Mouse (Mus musculus): ENCODE results near the gene Serpina9.

Serpina9 gene

DNA sequence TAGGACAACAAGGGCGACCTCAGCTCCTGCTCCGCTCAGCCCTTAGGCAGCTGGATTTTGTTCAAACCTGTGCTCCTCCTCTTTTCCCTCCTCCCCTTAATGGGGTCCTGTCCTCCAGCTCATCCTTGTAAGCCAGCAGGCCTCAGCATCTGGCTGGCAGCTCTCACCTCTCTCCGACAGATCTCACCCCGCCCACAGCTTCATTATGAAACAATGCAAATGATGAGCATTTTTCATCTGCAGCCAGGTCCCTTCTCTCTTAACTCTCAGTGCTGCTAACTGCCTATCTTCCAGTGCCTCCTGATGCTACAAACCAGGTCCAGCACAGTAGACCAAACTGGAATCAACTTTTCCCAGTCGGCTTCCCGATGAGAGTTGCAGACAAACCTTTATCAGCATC, at the start of gene Serpina9:
TSS of gene Serpina9 (minus strand) at position 136 of the 400 bp plus-strand sequence.
- no peak for DNase-seq

DNA sequence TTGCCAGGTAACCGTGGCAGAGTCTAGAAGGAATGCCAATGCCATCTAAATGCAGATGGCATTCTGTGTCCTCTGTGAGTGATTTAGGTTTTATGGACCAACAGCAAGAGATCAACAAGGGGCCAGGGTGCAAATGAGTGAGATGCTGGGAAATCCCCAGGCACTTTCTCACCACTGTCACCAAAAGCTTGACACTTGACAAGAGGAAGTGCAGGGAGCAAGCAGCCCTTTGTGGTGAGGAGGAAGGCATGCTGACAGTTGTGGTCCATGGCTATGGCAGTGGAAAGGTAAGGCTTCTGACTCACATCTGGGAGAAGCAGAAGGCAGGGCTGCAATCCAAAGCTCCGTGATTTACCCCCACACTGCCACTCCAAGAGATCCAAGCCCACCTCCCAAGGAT, 48.3 kb upstream of the Serpina9 start:
- DNase-seq: no peak

DNA sequence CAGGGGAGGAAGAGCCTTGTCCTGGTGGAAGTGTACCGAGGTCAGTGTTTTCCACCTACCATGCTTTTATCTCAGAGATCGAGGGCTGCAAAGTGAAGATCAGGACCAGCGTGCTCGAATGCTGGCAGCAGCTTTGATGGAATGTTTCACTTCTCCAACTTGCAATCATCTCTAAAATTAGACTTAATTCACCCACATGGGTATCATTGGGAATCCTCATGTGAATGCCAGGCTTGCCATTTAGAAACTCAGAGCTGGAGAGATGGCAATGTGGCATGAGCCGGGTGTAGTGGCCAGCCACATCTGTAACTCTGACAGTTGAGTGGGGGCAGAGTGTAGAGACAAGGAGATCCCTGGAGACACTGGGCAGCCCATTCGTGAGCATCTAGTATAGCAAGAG, 46.6 kb upstream of the Serpina9 start:
- DNase-seq: no peak

DNA sequence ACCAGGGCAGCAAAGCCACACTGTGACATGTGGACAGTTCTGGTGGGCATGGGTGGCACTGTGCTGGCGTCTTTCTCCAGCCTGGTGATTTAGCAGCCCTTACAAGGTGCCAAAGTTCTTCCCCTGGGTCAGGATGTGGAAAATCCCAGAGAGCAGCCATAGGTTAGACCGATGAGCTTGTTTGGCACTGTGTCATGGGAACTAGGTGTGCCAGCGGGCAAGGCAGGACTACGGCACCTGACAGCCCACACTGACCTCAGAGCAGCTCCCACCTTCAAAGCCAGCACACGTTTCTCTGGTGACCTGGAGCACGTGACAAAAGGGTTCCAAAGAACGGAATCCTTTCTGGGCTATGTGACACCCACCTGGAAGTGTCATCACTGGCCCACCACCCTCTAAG, 44.0 kb upstream of the Serpina9 start:
- DNase-seq: no peak

DNA sequence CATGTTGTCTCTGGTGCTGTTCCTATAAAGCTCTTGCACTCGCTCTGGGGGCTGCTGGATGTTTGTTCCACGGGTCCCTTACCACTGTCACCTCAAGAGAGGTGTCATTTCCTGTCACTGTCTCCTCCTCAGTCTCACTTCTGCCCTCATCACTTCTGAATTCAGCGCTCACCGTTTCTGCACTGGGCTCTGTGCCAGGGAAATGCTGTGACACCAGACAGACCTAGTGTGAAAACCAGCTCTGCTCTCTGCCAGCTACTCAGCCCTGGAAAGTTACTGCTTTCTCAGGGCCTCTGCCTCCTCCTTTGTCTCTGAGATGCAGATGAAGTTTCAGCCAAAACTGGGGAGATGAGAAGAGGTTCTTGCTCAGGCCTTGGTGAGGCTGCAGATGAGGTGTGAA, 43.5 kb upstream of the Serpina9 start:
- peak; percentile 25 to 44 for DNase-seq

DNA sequence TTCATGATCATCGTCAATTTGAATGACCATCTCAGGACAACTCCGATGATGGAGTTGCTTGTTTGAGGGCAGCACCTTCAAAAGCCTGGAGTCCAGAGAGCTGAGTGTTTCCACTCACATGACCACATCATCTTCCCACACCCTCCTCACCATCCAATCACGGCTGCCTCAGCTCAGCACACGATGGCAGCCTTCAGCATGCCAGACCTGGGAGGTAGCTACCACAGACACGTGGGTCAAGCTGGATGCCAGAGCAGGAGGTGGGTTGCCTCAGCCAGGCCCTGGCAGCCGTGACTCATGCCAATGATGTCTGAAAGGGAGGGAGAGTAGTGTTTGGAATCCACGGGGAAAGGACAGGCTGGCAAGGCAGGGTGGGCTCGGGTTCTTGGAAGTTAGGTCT, 42.2 kb upstream of the Serpina9 start:
- DNase-seq: no peak

DNA sequence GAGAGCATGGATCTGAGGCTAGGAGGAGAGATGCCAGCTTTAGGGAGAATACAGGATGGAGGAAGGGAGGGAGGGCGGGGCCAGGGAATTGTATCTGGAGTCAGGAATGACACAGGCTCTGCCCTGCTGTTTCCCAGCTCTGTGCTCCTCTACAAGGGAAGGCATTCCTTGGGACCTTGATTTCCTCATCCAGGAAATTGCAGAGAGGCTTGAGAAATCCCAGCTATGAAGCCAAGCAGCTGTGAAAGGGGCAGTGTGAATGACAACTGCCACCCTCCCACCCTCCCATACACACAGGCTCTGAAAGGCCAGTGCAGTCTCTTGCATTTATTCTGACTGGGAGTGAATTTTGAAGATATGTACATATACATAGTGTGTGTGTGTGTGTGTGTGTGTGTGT, 40.4 kb upstream of the Serpina9 start:
- DNase-seq: peak; percentile 31 to 66

DNA sequence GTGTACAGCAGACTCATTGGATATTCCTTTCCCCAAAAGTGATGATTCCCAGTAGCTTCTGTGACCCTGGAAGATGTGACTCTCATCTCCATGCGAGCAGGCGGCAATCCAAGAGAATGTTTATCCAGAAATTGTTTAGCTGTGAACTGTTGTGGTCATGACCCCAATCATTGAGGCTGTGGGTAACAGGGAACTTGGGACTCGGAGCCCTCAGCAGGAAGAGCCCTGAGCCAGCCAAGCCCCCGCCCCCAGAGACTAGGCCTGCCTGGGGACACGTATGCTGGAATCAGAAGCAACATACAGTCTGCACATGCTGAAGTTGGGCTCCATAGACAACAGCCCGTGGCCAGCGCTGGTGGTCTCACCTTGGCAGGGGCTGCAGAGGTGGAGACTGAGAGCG, 32.2 kb upstream of the Serpina9 start:
- peak; percentile 25 to 72 for DNase-seq

DNA sequence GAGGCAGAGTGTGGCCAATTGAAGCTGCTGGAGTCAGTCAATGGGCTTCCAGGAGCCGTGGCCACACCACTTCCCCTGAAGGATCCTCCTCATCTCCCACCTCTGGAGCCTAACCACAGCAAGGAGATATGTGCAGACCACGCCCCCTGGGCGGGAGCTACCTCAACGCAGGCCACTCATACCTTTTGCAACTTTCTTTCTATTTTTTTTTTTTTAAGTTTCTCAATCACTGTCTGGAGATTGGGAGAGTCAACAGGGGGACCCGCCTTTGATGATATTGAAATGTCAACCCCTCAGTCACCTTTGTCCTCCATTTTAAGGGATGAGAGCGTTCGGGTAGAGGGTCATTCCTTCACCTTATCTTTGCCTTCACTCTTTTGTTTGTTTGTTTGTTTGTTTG, 30.8 kb upstream of the Serpina9 start, which contains the start of gene Serpina12:
TSS of gene Serpina12 (minus strand) at position 101 of the 400 bp plus-strand sequence.
- DNase-seq: no peak

DNA sequence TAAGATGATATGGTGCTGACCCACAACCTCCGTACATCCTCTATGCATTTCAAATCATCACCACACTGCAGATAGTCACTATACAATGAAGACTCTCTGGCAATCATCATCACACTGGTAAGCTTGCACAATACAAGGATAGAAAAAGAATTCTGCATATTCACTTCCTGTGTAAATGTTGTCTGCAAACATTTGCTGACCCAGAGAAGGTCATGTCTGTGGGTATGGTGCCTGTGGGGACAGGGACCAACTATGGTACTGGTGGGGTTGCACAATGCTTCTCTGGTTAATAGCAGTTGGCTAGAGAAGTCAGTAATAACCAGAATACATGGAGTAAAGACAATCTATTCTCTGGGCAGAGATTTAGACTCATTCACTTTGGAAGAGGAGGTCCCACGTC, 29.2 kb upstream of the Serpina9 start:
- DNase-seq: no peak

DNA sequence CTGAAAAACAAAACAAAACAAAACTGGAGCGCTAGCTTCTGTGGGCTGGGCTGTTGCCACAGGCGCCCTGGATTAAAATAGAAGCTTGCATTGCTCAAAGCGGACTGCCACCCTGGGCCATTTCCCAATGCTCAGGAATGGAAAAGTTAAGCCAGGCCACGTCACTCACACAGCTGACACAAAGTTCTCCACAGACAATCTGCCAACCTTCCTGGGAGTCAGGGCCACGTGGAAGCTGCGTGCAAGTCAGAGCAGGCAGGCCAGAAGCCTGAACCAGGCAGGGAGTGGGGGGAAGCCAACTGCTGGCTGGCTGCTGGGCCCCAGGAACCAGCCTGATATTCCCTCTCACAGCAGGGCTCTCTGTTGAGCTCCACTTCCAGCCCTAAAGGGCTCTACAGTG, 27.8 kb upstream of the Serpina9 start:
- DNase-seq: peak; percentile 71 to 91

DNA sequence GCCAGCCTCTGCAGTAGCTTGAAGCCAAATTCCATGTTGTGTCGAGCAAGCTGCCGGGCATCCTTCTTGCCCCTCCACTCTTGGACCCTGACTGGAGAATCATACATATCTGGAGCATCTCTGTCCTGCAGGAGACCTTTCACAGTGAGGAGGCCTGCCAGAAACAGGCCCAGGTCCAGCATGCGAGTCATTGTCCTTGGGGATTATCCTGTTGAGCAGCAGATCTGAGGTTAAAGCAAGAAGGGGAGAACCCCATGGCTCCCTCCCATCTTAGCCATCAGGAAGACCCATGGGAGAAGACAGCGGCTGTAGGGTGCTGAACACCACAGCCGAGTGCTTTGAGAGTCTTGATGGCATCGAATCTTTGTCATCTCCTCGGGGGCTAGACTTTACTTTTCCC, 24.6 kb upstream of the Serpina9 start:
- DNase-seq: no peak

DNA sequence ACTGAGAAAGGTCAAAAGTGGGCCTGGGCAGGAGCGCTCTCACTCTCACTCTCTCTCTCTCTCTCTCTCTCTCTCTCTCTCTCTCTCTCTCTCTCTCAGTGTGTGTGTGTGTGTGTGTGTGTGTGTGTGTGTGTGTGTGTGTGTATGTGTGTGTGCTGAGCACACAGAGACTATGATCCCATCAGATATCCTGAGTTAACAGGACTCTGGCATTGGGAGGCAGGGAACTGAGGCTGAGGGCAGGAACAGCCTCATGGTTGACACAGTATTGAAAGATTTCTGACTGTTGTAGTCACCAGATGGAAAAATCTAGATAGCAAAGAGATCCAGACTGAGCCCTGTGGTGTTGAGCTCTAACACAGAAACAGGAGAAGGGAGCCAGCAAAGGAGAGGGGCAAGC, 20.2 kb upstream of the Serpina9 start:
- no peak for DNase-seq

DNA sequence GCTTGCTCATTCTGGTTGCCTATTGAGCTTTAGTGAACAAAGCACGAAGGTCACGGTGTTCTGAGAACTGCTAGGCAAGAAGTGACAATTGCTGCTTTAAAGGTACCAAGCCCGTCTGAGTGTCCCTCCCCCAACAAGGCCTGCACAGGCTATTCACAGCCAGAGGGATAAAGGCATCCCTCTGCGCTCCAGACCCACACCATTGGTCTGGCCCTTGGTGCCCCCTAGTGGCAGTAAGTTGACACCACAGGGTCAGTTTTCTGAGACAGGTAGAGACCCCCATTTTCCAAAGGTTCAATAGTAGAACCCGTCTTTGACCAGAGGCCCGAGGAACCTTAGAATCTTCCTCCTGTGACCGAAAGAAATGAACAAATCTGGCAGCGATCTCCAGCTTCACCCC, 16.4 kb upstream of the Serpina9 start:
- DNase-seq: peak in 1 of 2 experiments; percentile 31

DNA sequence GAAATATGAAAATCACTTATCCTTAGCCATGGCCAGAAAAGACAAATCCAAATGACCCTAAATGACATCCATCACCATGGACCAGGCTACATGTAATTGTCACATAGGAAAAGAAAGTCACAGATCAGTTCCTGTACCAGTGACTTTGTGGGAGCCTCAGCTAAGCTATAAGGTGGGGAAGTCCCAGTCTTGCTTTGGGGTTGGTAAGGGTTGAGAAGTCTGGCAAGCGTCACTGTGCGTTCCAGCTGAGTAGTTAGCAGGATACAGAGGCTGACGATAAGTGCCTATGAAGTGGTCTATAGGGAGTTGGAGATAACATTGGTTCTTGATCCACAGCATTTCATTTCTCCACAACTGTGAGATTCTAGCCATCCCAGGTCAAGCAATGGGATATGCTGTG, 1.7 kb upstream of the Serpina9 start:
- no peak for DNase-seq

DNA sequence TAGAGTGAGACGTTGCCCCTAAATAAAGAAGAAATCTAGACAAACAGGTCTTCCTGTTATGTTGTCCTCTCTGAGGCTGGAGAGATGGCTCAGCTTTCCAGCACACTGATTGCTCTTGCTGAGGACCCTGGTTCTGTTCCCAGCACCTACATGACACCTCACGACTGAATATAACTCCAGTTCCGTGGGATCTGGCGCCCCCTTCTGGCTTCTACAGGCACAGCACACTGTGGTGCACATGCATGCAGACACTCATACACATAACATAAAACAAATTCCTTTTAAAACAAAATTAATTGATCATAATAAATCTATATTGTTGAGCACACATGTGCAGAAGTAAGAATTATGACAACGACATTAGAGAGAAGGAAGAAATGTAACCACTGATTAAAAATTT, 8.9 kb downstream of the Serpina9 start:
- no peak for DNase-seq

DNA sequence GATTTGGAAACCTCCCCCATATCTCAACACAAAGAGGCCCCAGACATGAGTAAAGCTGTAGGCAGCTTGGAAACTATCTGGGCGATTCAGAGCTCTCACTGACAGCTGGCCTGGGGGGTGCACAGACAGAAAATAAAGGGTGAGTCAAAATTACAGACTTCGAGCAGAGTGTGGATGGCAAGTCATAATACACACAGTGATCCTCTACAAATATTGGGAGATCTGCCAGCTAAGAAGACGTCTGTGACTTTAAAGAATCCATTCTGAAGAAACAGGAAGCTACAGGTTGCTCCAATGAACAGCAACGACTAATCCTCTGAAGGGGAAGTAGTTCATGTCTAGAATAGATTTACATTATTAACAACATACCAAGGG, 10.3 kb downstream of the Serpina9 start:
- no peak for DNase-seq

DNA sequence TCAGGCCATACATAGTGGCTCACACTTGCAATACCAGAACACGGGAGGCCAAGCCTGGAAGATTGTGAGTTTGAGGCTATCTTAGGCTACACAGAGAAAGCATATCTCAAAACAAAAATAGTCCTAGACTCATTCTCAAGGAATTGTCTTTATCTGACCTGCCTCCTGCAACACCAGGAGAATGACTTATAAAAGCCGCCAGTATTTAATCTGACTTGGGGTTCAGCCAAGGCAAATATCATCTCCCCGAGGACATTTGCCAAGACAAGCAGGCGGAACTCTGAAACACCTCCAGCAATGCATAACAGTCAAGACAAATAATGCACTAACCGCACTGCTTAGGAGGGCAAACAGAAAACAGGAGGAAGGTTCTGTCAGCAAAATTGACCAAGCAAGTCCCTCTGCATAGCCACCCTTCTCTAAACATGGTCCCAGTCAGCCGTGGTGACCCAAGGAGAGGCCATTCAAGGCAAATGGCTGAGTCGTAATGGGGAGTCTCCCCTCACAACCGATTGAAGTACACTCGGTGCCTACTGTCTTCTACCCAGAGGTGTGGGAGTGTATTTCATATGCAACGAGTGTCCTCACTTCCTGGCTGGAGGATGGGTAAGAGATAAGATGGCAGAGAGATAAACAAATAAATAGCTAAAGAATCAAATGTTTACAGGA, 10.9 kb downstream of the Serpina9 start:
- DNase-seq: peak; percentile 58 to 67

DNA sequence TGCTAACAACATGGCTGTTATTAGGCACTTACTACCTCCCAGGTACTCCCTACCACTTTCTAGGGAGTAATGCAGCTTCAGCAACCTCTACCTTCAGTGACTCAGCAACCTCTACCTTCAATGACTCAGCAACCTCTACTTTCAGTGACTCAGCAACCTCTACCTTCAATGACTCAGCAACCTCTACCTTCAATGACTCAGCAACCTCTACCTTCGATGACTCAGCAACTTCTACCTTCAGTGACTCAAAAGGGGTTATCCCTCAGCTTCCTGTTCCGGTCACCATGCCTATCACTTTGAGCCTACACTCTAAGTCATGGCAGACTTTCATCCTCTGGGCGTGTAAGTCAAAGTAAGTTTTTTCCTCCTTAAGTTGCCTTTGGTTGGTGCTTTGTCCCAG, 13.0 kb downstream of the Serpina9 start:
- no peak for DNase-seq

DNA sequence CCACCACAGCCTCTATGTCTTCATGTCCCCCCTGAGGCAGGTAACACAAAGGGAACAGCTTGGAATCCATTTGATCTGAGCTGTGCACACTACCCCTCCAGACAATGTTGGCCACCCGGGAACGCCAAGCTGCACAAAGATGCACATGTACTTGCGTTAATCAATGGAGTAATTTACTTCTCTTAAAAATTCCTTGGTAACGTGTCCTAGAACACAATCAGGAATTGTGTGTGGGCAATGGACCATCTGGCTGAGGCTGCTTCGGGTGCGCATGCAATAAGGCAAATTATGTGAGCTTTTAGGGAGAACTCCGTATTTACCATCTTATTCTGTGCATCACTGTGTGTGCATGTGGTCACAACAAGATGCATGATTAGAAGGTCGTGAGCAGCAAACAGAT, 13.9 kb downstream of the Serpina9 start:
- DNase-seq: no peak

DNA sequence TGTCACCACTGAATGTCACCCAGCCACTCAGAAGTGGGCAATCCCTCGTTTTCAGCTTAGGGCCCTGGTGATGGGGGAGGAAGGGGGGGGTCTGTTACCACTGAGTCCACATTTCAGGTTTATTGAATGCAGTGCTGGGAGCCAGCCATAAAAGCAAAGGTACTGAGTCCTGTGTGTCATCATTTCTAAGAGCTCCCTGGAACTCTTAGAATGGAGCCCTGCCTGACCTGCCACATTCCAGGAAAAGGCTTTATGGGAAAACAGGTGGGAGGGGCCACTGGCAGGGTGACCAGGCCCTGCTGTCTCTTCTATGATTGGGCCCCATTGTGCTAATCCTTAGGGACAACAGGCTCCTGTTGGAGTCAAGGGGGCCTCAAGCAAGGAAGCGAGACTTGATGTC, 17.0 kb downstream of the Serpina9 start:
- no peak for DNase-seq

DNA sequence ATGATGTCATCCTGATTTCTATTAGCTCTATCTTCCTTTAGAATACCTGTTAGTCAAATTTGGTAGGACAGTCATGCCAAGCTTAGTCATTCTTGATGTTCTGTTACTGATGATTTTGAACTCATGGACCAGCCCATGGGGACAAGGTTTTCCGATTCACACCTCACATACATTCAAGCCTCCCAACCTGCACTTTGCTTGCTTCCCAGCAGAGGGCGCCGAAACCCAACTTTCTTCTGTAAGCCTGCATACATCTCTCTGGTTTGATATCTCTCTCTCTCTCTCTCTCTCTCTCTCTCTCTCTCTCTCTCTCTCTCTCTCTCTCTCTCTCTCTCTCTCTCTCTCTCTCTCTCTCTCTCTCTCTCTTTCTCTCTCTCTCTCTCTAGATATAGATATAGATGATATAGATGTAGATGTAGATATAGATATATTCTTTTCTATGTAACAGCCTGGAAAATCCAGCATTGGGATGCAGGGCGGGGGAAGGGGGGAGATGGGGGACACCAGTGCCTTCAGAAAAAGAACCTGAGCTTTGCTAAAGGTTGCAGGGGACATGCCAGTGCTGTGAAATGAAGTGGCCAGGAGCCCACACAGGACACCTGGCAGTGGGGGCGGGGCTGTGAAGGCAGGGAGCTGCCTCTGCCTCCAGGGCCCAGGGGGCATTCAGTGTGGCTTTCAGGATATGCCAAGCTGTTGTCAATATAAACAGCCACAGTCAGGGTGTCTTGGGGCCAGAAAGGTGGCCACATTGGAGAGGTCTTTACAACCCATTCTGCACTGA, 18.1 kb downstream of the Serpina9 start:
- DNase-seq: peak; percentile 57 to 77

DNA sequence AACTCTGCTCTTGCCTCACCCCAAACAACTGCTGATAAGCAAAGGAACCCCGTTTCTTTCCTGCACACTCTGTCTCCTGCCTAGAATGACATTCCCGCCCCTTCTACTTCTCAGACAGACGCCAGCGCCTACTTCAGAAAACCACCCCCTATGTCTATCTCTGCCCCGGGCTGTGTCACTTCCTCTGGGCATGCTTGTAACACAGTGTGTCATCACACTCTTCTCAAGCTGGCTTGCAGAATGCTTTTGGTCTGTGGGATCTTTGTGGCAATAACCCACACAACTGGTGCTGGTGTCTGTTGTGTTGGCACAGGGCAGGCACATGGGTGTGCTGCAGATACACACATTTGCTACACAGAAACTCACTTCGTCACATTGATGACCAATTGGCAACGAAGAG, 20.6 kb downstream of the Serpina9 start:
- DNase-seq: no peak

DNA sequence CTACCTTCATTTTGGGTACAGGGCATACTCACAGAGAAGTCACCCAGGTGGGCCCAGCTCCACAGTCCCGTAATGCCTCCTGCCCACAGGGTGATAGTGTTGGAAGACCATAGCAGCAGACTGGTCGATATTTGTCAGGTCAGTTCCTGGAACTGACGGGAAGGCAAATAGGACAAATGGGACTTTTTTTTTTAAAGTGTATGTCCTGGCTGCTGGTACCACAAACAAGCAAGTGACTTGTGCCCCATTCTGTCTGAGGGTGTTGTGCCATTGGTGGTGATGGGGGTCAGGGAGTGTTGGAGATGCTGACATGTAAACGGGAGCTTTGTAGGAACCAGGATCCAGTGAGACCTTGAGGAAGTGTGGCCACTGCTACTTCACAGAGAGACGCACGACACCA, 23.7 kb downstream of the Serpina9 start, which contains the start of gene Serpina11:
TSS of gene Serpina11 (minus strand) at position 101 of the 400 bp plus-strand sequence.
- no peak for DNase-seq

DNA sequence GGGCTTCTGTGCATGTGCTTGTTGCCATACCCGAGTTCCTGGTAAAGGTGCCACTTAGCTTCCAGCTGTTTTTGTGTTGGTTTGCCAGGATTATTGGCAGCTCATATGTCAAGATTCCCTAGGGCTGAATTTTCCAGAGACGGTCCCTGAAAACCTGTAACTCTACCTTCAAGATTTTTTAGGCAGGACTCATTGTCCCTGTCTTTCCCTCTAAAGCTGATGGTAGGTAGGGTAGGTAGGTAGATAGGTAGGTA, 24.1 kb downstream of the Serpina9 start:
- DNase-seq: no peak

All from lung, postnatal 4 days (tissue).